Mouse (Mus musculus) induced T-regulatory cell, adult 2 months (primary cell): Measurements from ENCODE around the gene Gm14496.
"Not testable (repeated sequence)": the region's sequence is repeated elsewhere in the genome, so short reads cannot be mapped to it uniquely, and the experiment has no call there.

ENCODE experiments used
- DNase-seq: peaks from one replicate; pipeline ENCODE4 v3.0.0-alpha.2; 2012; ENCODE audit warnings: low read depth

Gm14496 gene

DNA sequence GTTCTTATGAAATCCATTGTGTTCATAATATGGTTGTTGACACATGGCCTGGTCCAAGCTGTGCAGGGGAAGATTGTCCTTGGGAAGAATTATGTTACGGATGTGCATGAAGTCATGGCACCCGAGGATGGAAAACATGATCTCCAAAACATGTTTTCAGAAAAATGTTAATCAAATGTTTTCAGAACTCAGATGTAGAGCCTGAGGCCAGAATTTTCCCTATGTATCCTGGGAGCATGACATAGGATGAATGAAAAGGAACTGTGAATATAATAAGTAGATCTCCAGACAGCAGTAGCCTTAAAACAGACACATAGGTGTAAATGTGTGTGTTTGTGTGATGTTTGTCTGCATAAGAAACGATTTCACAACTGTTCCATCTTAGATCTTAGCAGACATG lies at the start of gene Gm14496:
Gene Gm14496, plus strand, starts transcription at position 301 of the 400 bp plus-strand sequence.
- DNase-seq, result no peak

DNA sequence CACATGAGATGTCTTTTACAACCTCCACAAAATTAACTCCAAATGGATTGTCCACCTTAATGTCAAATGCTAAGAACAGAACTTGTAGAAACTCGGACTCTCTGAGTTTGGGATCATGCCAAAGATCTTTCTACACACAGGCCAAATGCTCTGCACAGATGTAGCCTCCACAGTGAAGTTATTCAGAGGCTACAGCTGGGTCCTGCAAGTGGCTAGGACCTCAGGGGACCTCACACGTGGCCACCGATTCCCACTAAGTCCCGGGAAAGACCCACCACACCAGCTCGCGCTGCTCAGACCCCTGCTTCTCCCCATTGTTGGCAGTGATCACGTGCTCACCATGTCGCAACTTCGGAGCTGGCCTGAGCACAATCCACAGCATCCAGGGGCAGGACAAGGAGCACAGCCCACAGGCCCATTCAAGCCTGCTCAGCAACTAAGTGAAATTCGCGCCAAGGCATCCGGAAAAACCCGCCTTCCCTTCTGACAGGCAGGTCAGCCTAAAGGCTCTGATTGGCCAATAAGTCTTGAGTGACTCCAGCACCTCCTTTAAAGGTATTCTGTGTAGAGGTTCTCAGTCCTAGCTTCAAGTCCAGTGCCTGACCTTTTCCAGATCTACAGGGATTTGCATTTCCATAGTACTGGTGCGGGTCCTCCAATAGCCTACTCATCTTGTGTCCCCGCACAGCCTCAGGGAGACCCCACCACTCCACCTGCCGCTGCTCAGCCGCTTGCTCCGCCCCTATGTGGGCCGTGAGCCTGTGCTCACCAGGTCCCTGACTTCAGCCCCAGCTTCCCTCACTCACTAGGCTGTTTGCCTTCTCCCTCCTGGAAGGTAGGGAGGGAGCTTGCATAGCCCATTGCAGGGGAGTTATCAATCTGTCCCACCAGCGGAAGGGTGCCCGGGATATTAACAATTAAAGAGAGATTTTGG lies 37.9 kb upstream of the Gm14496 start:
- not testable (repeated sequence) for DNase-seq

- DNase-seq, result no peak
Measured at GRCm38 (mm10) chr2:181968395-181968794, 22.5 kb upstream of the Gm14496 start.

DNA sequence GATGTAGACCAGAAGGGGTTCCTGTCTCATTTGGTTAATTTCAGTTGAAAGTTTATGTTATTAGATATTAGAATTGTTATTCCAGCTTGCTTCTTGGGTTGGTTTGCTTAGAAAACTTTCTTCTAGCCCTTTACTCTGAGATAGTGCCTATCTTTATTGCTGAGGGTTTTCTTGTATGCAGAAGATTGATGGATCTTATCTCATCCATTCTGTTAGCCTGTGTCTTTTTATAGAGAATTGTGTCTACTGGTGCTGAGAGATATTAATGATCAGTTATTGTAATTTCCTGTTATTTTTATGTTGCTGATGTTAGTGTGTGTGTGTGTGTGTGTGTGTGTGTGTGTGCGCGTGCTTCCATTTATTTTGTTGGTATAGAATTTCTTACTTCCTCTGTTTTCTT lies 21.7 kb upstream of the Gm14496 start:
- DNase-seq, result no peak

GRCm38 (mm10) chr2:181981969-181982368 lies 9.0 kb upstream of the Gm14496 start:
- DNase-seq, result not testable (repeated sequence)
